Mouse (Mus musculus): ENCODE measurements at regions not wholly inside any gene's neighbourhood (a gene's known extent, or its start where the extent isn't known, plus 50 kb on each side); places are given as distances from the start of the nearest gene placed in this dataset.

DNA sequence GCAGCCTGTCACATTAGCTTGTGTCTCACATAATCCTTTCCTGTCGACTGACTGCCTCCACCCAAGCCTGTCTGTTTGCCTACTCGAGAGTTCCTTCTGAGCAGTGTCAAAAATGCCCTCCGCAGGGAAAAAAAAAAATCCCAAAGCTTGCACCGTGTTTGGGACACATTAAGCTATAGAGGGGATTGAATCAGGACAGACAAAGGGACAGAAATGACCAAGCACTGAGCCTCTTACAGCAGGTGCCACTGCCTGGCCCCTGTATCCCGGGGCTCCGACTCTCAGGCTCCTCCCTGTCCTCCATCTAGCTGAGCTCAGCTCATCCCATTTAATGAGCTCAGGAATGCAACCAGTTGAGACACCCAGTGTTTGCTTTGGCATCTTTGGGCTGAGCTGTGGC, 69.1 kb upstream of the Ankrd34c start:
- ATAC-seq (replicated peaks; ENCODE audit: insufficient number of reproducible peaks, low FRiP score, low TSS enrichment, poor library complexity, severe bottlenecking), result no peak

- no peak for ATAC-seq (replicated peaks; ENCODE audit: insufficient number of reproducible peaks, low FRiP score, low TSS enrichment, poor library complexity, severe bottlenecking)
Measured at GRCm38 (mm10) chr9:89802658-89803057, 64.4 kb upstream of the Ankrd34c start.

GRCm38 (mm10) chr9:89793018-89793417, 54.7 kb upstream of the Ankrd34c start:
- ATAC-seq (replicated peaks; ENCODE audit: insufficient number of reproducible peaks, low FRiP score, low TSS enrichment, poor library complexity, severe bottlenecking), result 0 out of 2 replicates have a peak, but pooled peaks have one; percentile 62

DNA sequence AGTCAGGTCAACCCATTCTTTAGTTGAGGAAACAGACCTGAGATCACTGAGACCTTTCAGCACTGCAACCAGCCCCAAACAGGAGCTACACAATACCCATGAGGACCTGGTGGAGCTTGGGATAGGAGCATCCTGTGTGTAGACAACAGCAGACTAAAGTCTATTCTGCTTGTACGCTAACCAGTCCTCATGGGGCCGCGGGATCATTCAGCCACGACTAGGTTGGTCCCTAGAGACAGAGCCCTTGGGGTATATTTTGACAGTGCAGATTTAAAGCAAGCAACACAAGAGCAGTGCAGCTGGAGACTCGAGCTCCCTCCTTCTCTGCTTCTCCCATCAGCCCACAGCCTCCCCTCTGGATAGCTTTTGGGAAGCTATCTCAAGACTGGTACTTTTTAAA, 51.7 kb upstream of the Ankrd34c start:
- no peak for ATAC-seq (replicated peaks; ENCODE audit: insufficient number of reproducible peaks, low FRiP score, low TSS enrichment, poor library complexity, severe bottlenecking)

- no peak for ATAC-seq (replicated peaks; ENCODE audit: insufficient number of reproducible peaks, low FRiP score, low TSS enrichment, poor library complexity, severe bottlenecking)
Measured at GRCm38 (mm10) chr9:89788651-89789050, 50.4 kb upstream of the Ankrd34c start.
